8 mouse cellular contexts compared by ENCODE assay signal in genomic region chr7:139248615-139249405, GRCm38 (mm10). TPM values are rescaled to one million over a fixed set of nuclear protein-coding genes. Genes with fewer than 3 reads are reported as not detected.
DNase-seq lines count a peak whose midpoint lies in the region; ATAC-seq and TF ChIP-seq lines count a peak whose summit lies in the region.

No protein-coding gene starts in this region.

- H3K27me3 ChIP-seq in kidney, adult 2 months (replicated peaks; ENCODE audit: control insufficient read depth, insufficient read depth, low read length): no peaks in the 10 kb centered on the region
- H3K27me3 ChIP-seq in limb, embryonic 13.5 days: peaks cover 19% of the 10 kb centered on the region

- peaks cover 15% of the 10 kb centered on the region; the same call in 1 of the 2 replicates for H3K4me1 ChIP-seq in kidney, adult 2 months (ENCODE audit: control insufficient read depth, insufficient read depth, low read length)
- peaks cover 71% of the 10 kb centered on the region for H3K4me1 ChIP-seq in limb, embryonic 13.5 days

- H3K4me2 ChIP-seq in limb, embryonic 13.5 days (replicated peaks): peak overlapping the region; percentile 95

- no peaks in the 10 kb centered on the region for H3K36me3 ChIP-seq in kidney, adult 2 months (ENCODE audit: control insufficient read depth, insufficient read depth, low read length)
- no peaks in the 10 kb centered on the region for H3K36me3 ChIP-seq in limb, embryonic 13.5 days

- WGBS in kidney, adult 2 months: 4% methylated on average over 45 of the region's 45 CpGs
- WGBS in limb, embryonic 13.5 days: 1% methylated on average over 45 of the region's 45 CpGs

- peak overlapping the region; percentile 76 for H3K27ac ChIP-seq in kidney, adult 2 months (ENCODE audit: insufficient read depth, low read depth, low read length)
- peak overlapping the region; percentile 74; the same call in 1 of the 2 replicates for H3K27ac ChIP-seq in limb, embryonic 13.5 days

- ATAC-seq in limb, embryonic 13.5 days (ENCODE audit: low FRiP score, low read depth): 0 out of 2 replicates have a peak, but pooled peaks have one; percentile 7

- intact Hi-C loops in gastrocnemius, postnatal 14 days (cut with DNase I; ENCODE audit: low total_unique reads): no loop called here

- no peak for TF ChIP-seq CTCF in kidney, adult 2 months (conservative IDR thresholded peaks at IDR 0.05; ENCODE audit: insufficient read depth, insufficient read length, low read depth, low read length)

- DNase-seq in kidney, adult 2 months: no peak
- no peak for DNase-seq in kidney, adult 11 months
- DNase-seq in A20 (ENCODE audit: low read depth, low spot score): peak; percentile 17
- DNase-seq in adrenal gland, adult 8-10 months: peak; percentile 24
- peak; percentile 54 for DNase-seq in gastrocnemius, postnatal 14 days
- DNase-seq in natural killer cell, adult 2 months (ENCODE audit: low spot score in 2 of 2): peak; percentile 36 to 47
- no peak for DNase-seq in T-cell, adult 2 months (ENCODE audit: low spot score)

- H3K9ac ChIP-seq in limb, embryonic 13.5 days: peak overlapping the region; percentile 79

- peak overlapping the region; percentile 83 for H3K4me3 ChIP-seq in kidney, adult 2 months (ENCODE audit: insufficient read depth, low read depth, low read length)
- peak overlapping the region; percentile 71 for H3K4me3 ChIP-seq in limb, embryonic 13.5 days

- no peaks in the 10 kb centered on the region for H3K9me3 ChIP-seq in limb, embryonic 13.5 days

- no peak for TF ChIP-seq POLR2A in kidney, adult 2 months (IDR thresholded peaks at IDR 0.05; ENCODE audit: low read depth, low read length)

RNA-seq across cellular contexts. Expression of gene Pwwp2b, which starts 0.5 kb away (rescaled TPM):
- polyA plus RNA-seq in kidney, adult 2 months (2012; rRNA removed): 7.9 and 8.0 TPM in 2 replicates
- total RNA-seq in adrenal gland, adult 8-10 months (2022): 10 to 100 TPM; 13.5 to 20.4 (median 17.0) TPM
- total RNA-seq in gastrocnemius, postnatal 14 days (2021): 1 to 10 TPM; 1.5 to 3.0 TPM
- polyA plus RNA-seq in limb, embryonic 13.5 days (2015; fragmentation: Nextera tagmentation; extraction: Ambion mirVana): 10.7 and 11.7 TPM in 2 replicates

RNA-seq across cellular contexts. Expression of gene Stk32c, which starts 35.7 kb away (rescaled TPM):
- 3.1 and 3.2 TPM in 2 replicates for polyA plus RNA-seq in kidney, adult 2 months (2012; rRNA removed)
- 1 to 10 TPM; 4.0 to 6.7 (median 5.4) TPM for total RNA-seq in adrenal gland, adult 8-10 months (2022)
- total RNA-seq in gastrocnemius, postnatal 14 days (2021): 1 to 10 TPM; 1.2 to 1.4 TPM
- 0.13 and 0.17 TPM in 2 replicates for polyA plus RNA-seq in limb, embryonic 13.5 days (2015; fragmentation: Nextera tagmentation; extraction: Ambion mirVana)

RNA-seq across cellular contexts. Expression of gene Lrrc27, which starts 36.0 kb away (rescaled TPM):
- polyA plus RNA-seq in kidney, adult 2 months (2012; rRNA removed): 3.3 and 3.7 TPM in 2 replicates
- total RNA-seq in adrenal gland, adult 8-10 months (2022): 10 to 100 TPM in 1 of 4 experiments, 1 to 10 TPM in 3; 6.5 to 10.4 (median 7.7) TPM
- 1 to 10 TPM; 2.4 to 2.7 TPM for total RNA-seq in gastrocnemius, postnatal 14 days (2021)
- polyA plus RNA-seq in limb, embryonic 13.5 days (2015; fragmentation: Nextera tagmentation; extraction: Ambion mirVana): 1.8 and 2.3 TPM in 2 replicates

Comparison
In these comparisons a context has a peak if more than half of its experiments do, and no peak if none do; other contexts are left out.
1. DNase-seq: peak in A20 (single experiment), adrenal gland, adult 8-10 months (single experiment), gastrocnemius, postnatal 14 days (single experiment) and natural killer cell, adult 2 months (2 of 2); none in kidney, adult 2 months (single experiment), kidney, adult 11 months (single experiment) and T-cell, adult 2 months (single experiment).